Mouse (Mus musculus) ES-Bruce4 (cell line): ENCODE results near the gene Hoxb9. TPM values are rescaled to one million over a fixed set of nuclear protein-coding genes. Genes with fewer than 3 reads are reported as not detected.

Source experiments
- H3K27ac ChIP-seq: 2 replicates; pipeline ENCODE4 v1.5.1; 2012; ENCODE audit warnings: low read length, inconsistent platforms; ENCODE audit not compliant: insufficient read depth
- H3K27me3 ChIP-seq: 2 replicates; pipeline ENCODE4 v1.6.1; 2012; ENCODE audit warnings: mild to moderate bottlenecking, low read length, inconsistent platforms; ENCODE audit not compliant: control insufficient read depth, poor library complexity, insufficient read depth, severe bottlenecking
- H3K36me3 ChIP-seq: 2 replicates; pipeline ENCODE4 v1.6.1; 2012; ENCODE audit warnings: inconsistent platforms, mild to moderate bottlenecking, low read length, moderate library complexity; ENCODE audit not compliant: control insufficient read depth, poor library complexity, insufficient read depth, severe bottlenecking
- H3K4me1 ChIP-seq: one replicate; pipeline ENCODE4 v1.8.1; 2011; ENCODE audit warnings: low read length; ENCODE audit not compliant: control insufficient read depth, insufficient read depth
- H3K4me3 ChIP-seq: 2 replicates; pipeline ENCODE4 v1.5.1; 2011; ENCODE audit warnings: low read depth, mild to moderate bottlenecking, low read length
- H3K9ac ChIP-seq: 2 replicates; pipeline ENCODE4 v1.6.1; 2012; ENCODE audit warnings: low read depth, mild to moderate bottlenecking, inconsistent platforms; ENCODE audit not compliant: poor library complexity, severe bottlenecking
- H3K9me3 ChIP-seq: replicated peaks from 2 replicates; pipeline ENCODE4 v1.6.1; 2012; ENCODE audit warnings: mild to moderate bottlenecking, low read length, inconsistent platforms; ENCODE audit not compliant: control insufficient read depth, poor library complexity, insufficient read depth, severe bottlenecking
- CTCF ChIP-seq: IDR thresholded peaks from one replicate; pipeline ENCODE4 v1.8.1; 2011; ENCODE audit warnings: low read depth, low read length
- EP300 ChIP-seq: IDR thresholded peaks from 2 replicates; pipeline ENCODE4 v1.6.1; 2011; ENCODE audit warnings: low read depth, low read length; ENCODE audit not compliant: insufficient read depth
- POLR2A ChIP-seq: IDR thresholded peaks from one replicate; pipeline ENCODE4 v1.8.1; 2011; ENCODE audit warnings: low read length; ENCODE audit not compliant: insufficient read depth
- polyA plus RNA-seq: library from polyadenylated mRNA; stranded (reverse); fragments of >200 nt; gene quantifications from 2 replicates; pipeline ENCODE4 v1.2.4, GENCODE M21; 2011; ENCODE audit warnings: low read depth; ENCODE audit not compliant: missing spikeins, insufficient read depth, insufficient read length

The Hoxb9 gene
- polyA plus RNA-seq, 1 experiment, result 1.5 TPM

DNA sequence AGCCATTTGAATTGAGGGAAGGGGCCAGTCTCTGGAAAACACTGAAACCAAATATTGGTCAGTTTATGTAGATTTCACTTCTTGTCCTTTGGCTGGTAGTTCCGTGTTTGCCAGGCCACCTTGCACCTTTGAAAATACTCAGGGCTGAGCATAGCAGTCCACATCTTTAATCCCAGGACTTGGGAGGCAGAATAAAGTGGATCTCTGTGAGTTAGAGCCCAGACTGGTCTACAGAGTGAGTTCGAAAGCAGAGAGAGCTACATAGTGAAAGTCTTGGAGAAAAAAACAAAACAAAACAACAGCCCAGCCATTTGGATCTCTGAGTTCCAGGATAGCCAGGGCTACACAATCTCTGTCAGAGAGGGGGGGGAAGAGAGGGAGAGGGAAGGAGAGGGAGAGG is 14.1 kb upstream of the Hoxb9 start:
- no peak for TF ChIP-seq POLR2A
- no peak for TF ChIP-seq CTCF
- TF ChIP-seq EP300, result no peak
- Histone ChIP-seq H3K36me3 (peaks cover 6% of the 10 kb centered on the region), H3K4me1 (no peaks in the 10 kb centered on the region), H3K9me3 (no peaks in the 10 kb centered on the region), H3K9ac (no peak overlapping the region), H3K27me3 (peaks cover 11% of the 10 kb centered on the region), H3K27ac (no peak overlapping the region), H3K4me3 (no peak overlapping the region)

DNA sequence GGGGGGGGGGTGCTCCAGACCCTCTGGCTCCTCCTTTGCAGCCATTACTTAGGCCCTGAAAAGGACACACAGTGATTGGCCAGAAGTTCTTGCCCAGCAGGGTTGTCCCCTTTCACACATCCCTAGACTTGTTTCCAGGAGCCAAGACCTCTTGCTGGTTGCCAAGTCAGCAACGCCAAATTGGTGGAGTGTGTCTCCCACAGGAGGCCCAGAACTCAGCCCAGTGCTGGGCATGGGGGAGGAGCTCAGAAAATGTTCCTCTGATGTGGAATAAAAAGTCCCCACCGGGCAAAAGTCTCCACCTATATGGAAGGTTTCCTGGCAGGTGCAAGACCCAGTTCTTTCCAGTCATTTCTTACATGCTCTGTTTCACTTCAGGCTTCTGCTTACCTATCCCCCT is 12.2 kb upstream of the Hoxb9 start:
- TF ChIP-seq EP300, result no peak
- no peak for TF ChIP-seq CTCF
- TF ChIP-seq POLR2A, result no peak
- H3K4me3 ChIP-seq, result no peak overlapping the region
- H3K9me3 ChIP-seq, result no peaks in the 10 kb centered on the region
- peaks cover 15% of the 10 kb centered on the region for H3K27me3 ChIP-seq
- no peak overlapping the region for H3K27ac ChIP-seq
- H3K9ac ChIP-seq, result no peak overlapping the region
- no peaks in the 10 kb centered on the region for H3K4me1 ChIP-seq
- peaks cover 13% of the 10 kb centered on the region for H3K36me3 ChIP-seq

DNA sequence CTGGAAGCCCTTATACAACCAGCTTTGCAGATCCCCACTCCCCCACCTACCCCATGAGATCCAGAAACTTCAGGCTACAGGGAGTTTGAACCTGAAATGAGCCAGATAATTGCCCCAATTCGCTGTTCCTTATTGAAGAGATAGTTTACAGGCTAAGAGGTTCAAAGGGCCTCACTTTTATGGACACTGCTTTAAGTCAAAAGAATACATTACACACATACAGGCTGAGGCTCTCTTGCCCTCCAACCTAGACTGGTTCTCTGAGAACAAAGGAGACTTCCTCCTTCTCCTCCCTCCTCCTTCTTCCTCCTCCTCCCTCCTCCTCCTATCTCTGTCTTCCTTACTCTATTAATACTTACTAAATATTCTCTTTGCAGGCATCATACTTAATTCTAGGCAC is 11.7 kb upstream of the Hoxb9 start:
- no peaks in the 10 kb centered on the region for H3K9me3 ChIP-seq
- H3K36me3 ChIP-seq, result peaks cover 13% of the 10 kb centered on the region
- TF ChIP-seq CTCF, result no peak
- no peak for TF ChIP-seq EP300
- no peak for TF ChIP-seq POLR2A
- no peaks in the 10 kb centered on the region for H3K4me1 ChIP-seq
- H3K27ac ChIP-seq, result no peak overlapping the region
- H3K27me3 ChIP-seq, result peaks cover 15% of the 10 kb centered on the region
- H3K9ac ChIP-seq, result no peak overlapping the region
- no peak overlapping the region for H3K4me3 ChIP-seq

DNA sequence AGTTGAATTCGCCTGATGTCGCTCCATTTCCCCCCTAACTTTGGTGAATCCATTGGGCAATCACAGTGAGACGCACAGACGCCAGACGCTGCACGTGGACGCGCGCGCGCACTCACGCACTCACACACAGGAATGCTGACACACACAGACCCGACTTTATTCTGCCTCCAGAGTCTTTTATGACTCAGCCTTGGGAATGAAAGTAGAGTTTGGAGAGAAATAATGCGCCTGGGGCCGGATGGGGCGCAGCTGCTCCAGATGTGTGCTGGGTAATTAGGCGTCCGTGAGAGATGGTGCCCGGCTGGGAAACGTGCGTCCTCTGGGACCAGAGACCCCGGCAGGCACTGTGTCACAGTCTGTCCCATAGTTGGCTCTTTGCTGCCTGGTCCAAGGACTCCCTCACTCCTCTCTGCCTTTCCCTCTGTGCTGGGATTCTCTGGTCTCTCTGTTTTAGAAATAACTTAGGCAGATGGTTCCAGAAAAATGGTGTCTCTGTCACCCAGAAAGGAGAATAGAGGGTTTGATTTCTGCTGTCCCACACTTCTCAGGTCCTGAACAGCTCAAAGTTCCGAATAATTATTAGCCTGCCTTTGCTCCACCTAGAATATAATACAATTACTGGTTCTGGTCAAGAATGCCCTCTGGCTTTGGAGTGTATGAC is 10.8 kb upstream of the Hoxb9 start:
- Histone ChIP-seq H3K27ac (no peak overlapping the region), H3K4me3 (no peak overlapping the region), H3K27me3 (peaks cover 14% of the 10 kb centered on the region), H3K9ac (no peak overlapping the region), H3K4me1 (no peaks in the 10 kb centered on the region), H3K9me3 (no peaks in the 10 kb centered on the region), H3K36me3 (peaks cover 13% of the 10 kb centered on the region)
- TF ChIP-seq POLR2A, result no peak
- no peak for TF ChIP-seq CTCF
- TF ChIP-seq EP300, result no peak

DNA sequence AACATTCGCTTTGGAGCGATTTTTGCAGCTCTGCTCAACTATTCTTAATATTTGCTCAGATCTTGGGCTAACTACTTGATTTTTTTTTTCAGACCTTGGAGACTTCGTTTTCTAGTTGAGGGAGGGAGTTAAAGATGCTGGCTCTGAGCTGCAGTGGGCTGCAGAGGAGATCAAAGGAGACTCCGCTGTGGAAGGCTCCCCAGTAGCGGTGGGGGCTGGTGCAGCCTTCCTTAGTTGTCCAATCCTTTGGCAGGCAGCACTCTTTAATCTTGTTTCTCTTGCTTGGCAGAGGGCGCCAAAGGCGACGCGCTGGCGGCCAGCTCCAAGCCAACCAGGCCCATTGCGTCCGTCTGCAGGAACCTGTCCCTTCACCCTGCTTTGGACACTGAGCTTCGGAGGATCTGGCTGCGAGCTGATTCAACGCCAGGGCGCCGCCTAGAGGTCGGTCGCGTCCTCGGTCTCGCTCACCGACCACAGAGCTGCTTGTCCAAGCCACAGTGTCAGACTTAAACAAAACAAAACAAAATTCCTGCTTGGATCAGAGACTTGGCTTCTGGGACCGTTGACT is 9.8 kb upstream of the Hoxb9 start:
- Histone ChIP-seq H3K36me3 (peaks cover 13% of the 10 kb centered on the region), H3K27me3 (peaks cover 14% of the 10 kb centered on the region), H3K4me1 (no peaks in the 10 kb centered on the region), H3K9me3 (no peaks in the 10 kb centered on the region), H3K4me3 (no peak overlapping the region), H3K27ac (no peak overlapping the region), H3K9ac (no peak overlapping the region)
- TF ChIP-seq EP300, result no peak
- no peak for TF ChIP-seq POLR2A
- peak; percentile 98 for TF ChIP-seq CTCF

DNA sequence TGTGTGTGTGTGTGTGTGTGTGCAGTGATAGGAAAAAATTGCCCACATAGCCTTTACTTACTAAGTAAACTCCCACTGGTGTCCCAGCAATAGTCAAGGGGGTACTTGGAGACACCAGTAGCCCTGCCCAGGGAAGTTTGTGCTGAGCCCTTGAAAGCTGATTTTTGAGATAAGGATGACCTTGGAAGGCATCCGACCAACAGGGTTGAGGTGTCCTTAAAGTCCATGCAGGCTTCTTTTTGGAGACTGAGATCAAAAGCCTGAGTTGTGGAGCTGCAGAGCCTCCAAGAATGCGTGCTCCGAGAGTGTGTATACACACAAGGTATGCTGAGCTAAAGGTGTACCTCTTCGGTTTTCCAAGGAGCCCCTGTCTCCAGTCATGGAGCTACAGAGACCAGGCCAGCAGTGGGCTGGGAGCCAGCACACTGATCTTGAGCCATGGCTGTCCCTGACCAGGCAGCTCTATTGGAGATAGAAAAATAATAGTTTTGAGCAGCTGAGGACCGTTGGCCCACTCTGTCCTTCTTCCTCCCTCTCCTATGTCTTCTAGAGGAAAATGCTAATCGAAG is 8.9 kb upstream of the Hoxb9 start:
- H3K9ac ChIP-seq, result no peak overlapping the region
- TF ChIP-seq POLR2A, result no peak
- no peak for TF ChIP-seq EP300
- TF ChIP-seq CTCF, result no peak
- no peaks in the 10 kb centered on the region for H3K4me1 ChIP-seq
- H3K36me3 ChIP-seq, result peaks cover 10% of the 10 kb centered on the region
- no peak overlapping the region for H3K27ac ChIP-seq
- peaks cover 18% of the 10 kb centered on the region; the same call in 1 of the 2 replicates for H3K27me3 ChIP-seq
- no peak overlapping the region for H3K4me3 ChIP-seq
- no peaks in the 10 kb centered on the region for H3K9me3 ChIP-seq
